Mouse (Mus musculus) ovary, postnatal 36 days (tissue): ENCODE results near the gene Lrrc43.

Source experiments
- DNase-seq: peaks from one replicate; pipeline ENCODE4 v3.0.0; 2022; ENCODE audit warnings: low spot score, mixed read lengths

Lrrc43 gene

GRCm38 (mm10) chr5:123520666-123521065, 31.6 kb downstream of the Lrrc43 start:
- no peak for DNase-seq

GRCm38 (mm10) chr5:123521621-123522020, 32.5 kb downstream of the Lrrc43 start:
- no peak for DNase-seq

- DNase-seq = no peak
Measured at GRCm38 (mm10) chr5:123522166-123522565, 33.1 kb downstream of the Lrrc43 start.

- DNase-seq = peak; percentile 98
Measured at GRCm38 (mm10) chr5:123523692-123524392, 34.7 kb downstream of the Lrrc43 start, which contains the start of gene Diablo. Diablo (minus strand) TSS chr5:123524176.

- no peak for DNase-seq
Measured at GRCm38 (mm10) chr5:123524393-123524750, 35.3 kb downstream of the Lrrc43 start.

GRCm38 (mm10) chr5:123525281-123525680, 36.2 kb downstream of the Lrrc43 start, which contains the start of gene Gm49027:
Gm49027 (minus strand) TSS chr5:123525488.
- DNase-seq = no peak

- DNase-seq = no peak
Measured at GRCm38 (mm10) chr5:123525916-123526495, 36.9 kb downstream of the Lrrc43 start.

- peak; percentile 36 for DNase-seq
Measured at GRCm38 (mm10) chr5:123528641-123529040, 39.5 kb downstream of the Lrrc43 start.

GRCm38 (mm10) chr5:123530056-123530455, 41.0 kb downstream of the Lrrc43 start:
- DNase-seq = no peak

GRCm38 (mm10) chr5:123533801-123534200, 44.7 kb downstream of the Lrrc43 start:
- DNase-seq = peak; percentile 28

GRCm38 (mm10) chr5:123555693-123556092, 66.6 kb downstream of the Lrrc43 start:
- DNase-seq = no peak

GRCm38 (mm10) chr5:123556451-123556850, 67.3 kb downstream of the Lrrc43 start:
- DNase-seq = peak; percentile 38
